ENCODE assay signal across 12 mouse cellular contexts in the genomic region with DNA sequence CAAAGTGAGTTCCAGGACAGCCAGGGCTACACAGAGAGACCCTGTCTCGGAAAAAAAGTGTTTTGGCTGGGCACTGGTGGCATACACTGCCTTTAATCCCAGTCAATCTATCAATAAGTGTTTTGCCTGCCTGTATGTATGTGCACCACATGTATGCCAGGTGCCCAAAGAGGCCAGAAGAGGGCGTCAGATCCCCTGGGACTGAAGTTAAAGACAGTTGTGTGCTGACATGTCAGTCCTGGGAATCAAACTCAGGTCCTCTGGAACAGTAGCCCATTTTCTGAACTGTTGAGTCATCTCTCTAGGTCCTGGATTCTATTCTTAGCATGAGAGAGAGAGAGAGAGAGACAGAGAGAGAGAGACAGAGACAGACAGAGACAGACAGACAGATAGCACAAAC. TPM values are rescaled to one million over a fixed set of nuclear protein-coding genes. Genes with fewer than 3 reads are reported as not detected.
DNase-seq lines count a peak whose midpoint lies in the region; ATAC-seq and TF ChIP-seq lines count a peak whose summit lies in the region.
"Had no signal": no experiment of that assay in that cellular context is flagged by ENCODE, and none has a peak within 500 bp of the region (broad histone marks: within the 10 kb centered on the region; RNA-seq: fewer than 3 reads in every experiment).

No protein-coding gene starts in this region.

- no peak overlapping the region for H3K9ac ChIP-seq in hindbrain, embryonic 14.5 days
- no peak overlapping the region for H3K9ac ChIP-seq in MEL (ENCODE audit: control insufficient read depth, low read depth, low read length, poor library complexity, severe bottlenecking)
- no peak overlapping the region for H3K9ac ChIP-seq in hindbrain, postnatal 0 days (replicated peaks; ENCODE audit: low read length)
- H3K9ac ChIP-seq in midbrain, postnatal 0 days (replicated peaks; ENCODE audit: low read length, poor library complexity, severe bottlenecking) = no peak overlapping the region

- peak; percentile 14 to 31 (median 14); a peak in 3 of 6 replicates for TF ChIP-seq CTCF in MEL (IDR thresholded peaks at IDR 0.05 in 2 of 3, conservative IDR thresholded peaks at IDR 0.05 in 1 of 3; ENCODE audit: control insufficient read depth in 1 of 3, insufficient read depth in 1 of 3, low read depth in 2 of 3, low read length in 3 of 3, poor library complexity in 1 of 3, severe bottlenecking in 1 of 3)
- TF ChIP-seq CTCF in hindbrain, postnatal 0 days (IDR thresholded peaks at IDR 0.05; ENCODE audit: low read depth) = peak; percentile 6; the same call in 1 of the 2 replicates
- 0 out of 2 replicates have a peak, but pooled peaks have one; percentile 4 for TF ChIP-seq CTCF in midbrain, postnatal 0 days (IDR thresholded peaks at IDR 0.05)
- TF ChIP-seq CTCF in thymus, adult 2 months (IDR thresholded peaks at IDR 0.05; ENCODE audit: borderline replicate concordance, control insufficient read depth, extremely low read depth, insufficient read depth, low read length, poor library complexity) = no peak

- DNase-seq in hindbrain, embryonic 10.5 days (ENCODE audit: low spot score) = no peak
- no peak for DNase-seq in hindbrain, embryonic 14.5 days (ENCODE audit: low spot score)
- no peak for DNase-seq in MEL (ENCODE audit: low read depth, low spot score)
- DNase-seq in hindbrain, postnatal 0 days (ENCODE audit: low spot score) = no peak
- no peak for DNase-seq in midbrain, postnatal 0 days (ENCODE audit: low spot score)
- DNase-seq in adrenal gland, postnatal 10 days = no peak
- no peak for DNase-seq in thymus, adult 2 months
- DNase-seq: cerebellum, postnatal 14 days; gastrocnemius, adult 2 months; kidney, adult 18-20 months; lung, adult 18-20 months; thymus, postnatal 36 days had no signal

- no peaks in the 10 kb centered on the region for H3K9me3 ChIP-seq in hindbrain, embryonic 10.5 days
- no peaks in the 10 kb centered on the region for H3K9me3 ChIP-seq in hindbrain, embryonic 14.5 days (ENCODE audit: control insufficient read depth, low read length)
- no peaks in the 10 kb centered on the region for H3K9me3 ChIP-seq in MEL (replicated peaks; ENCODE audit: insufficient read depth, low read length)
- no peaks in the 10 kb centered on the region for H3K9me3 ChIP-seq in hindbrain, postnatal 0 days (ENCODE audit: low read length)
- H3K9me3 ChIP-seq in midbrain, postnatal 0 days (ENCODE audit: low read length) = no peaks in the 10 kb centered on the region

- WGBS in hindbrain, embryonic 10.5 days = 87% methylated on average over 2 of the region's 2 CpGs
- 88% methylated on average over 2 of the region's 2 CpGs for WGBS in hindbrain, embryonic 14.5 days
- 88% methylated on average over 2 of the region's 2 CpGs for WGBS in hindbrain, postnatal 0 days
- WGBS in midbrain, postnatal 0 days = 92% methylated on average over 2 of the region's 2 CpGs
- 94% methylated on average over 2 of the region's 2 CpGs for WGBS in thymus, adult 2 months

- H3K27me3 ChIP-seq in hindbrain, embryonic 10.5 days (ENCODE audit: insufficient read depth, poor library complexity, severe bottlenecking) = no peaks in the 10 kb centered on the region
- H3K27me3 ChIP-seq in hindbrain, embryonic 14.5 days (ENCODE audit: control insufficient read depth, insufficient read depth, low read length) = no peaks in the 10 kb centered on the region
- no peaks in the 10 kb centered on the region for H3K27me3 ChIP-seq in MEL (ENCODE audit: control insufficient read depth in 1 of 2, insufficient read depth in 2 of 2, low read length in 2 of 2)
- H3K27me3 ChIP-seq in hindbrain, postnatal 0 days (ENCODE audit: insufficient read depth, low read length) = no peaks in the 10 kb centered on the region
- H3K27me3 ChIP-seq in midbrain, postnatal 0 days (ENCODE audit: insufficient read depth, low read length) = no peaks in the 10 kb centered on the region
- no peaks in the 10 kb centered on the region for H3K27me3 ChIP-seq in thymus, adult 2 months (ENCODE audit: control insufficient read depth, insufficient read depth, low read length)

- TF ChIP-seq EP300 in MEL (IDR thresholded peaks at IDR 0.05; ENCODE audit: low read depth in 1 of 2, low read length in 2 of 2) = no peak

- no peaks in the 10 kb centered on the region for H3K79me2 ChIP-seq in MEL (ENCODE audit: control insufficient read depth, insufficient read depth, low read length, poor library complexity)

- no peak overlapping the region for H3K4me2 ChIP-seq in hindbrain, embryonic 14.5 days (replicated peaks)
- no peak overlapping the region for H3K4me2 ChIP-seq in hindbrain, postnatal 0 days (ENCODE audit: low read depth, low read length)
- H3K4me2 ChIP-seq in midbrain, postnatal 0 days (ENCODE audit: low read depth, low read length, poor library complexity, severe bottlenecking) = no peak overlapping the region

- no peak for ATAC-seq in hindbrain, embryonic 14.5 days (ENCODE audit: low FRiP score)
- no peak for ATAC-seq in hindbrain, postnatal 0 days
- no peak for ATAC-seq in midbrain, postnatal 0 days (ENCODE audit: low FRiP score)

- H3K27ac ChIP-seq in hindbrain, embryonic 10.5 days = peak overlapping the region; percentile 84
- H3K27ac ChIP-seq in hindbrain, embryonic 14.5 days = no peak overlapping the region
- H3K27ac ChIP-seq in MEL (ENCODE audit: control insufficient read depth, low read depth, low read length) = no peak overlapping the region
- H3K27ac ChIP-seq in hindbrain, postnatal 0 days = no peak overlapping the region
- no peak overlapping the region for H3K27ac ChIP-seq in midbrain, postnatal 0 days (ENCODE audit: low read depth, low read length)
- no peak overlapping the region for H3K27ac ChIP-seq in thymus, adult 2 months (ENCODE audit: control insufficient read depth, insufficient read depth, low read length)

- no peak overlapping the region for H3K4me3 ChIP-seq in hindbrain, embryonic 10.5 days
- H3K4me3 ChIP-seq in hindbrain, embryonic 14.5 days (replicated peaks; ENCODE audit: low read length) = no peak overlapping the region
- no peak overlapping the region for H3K4me3 ChIP-seq in MEL (ENCODE audit: control insufficient read depth in 1 of 2, insufficient read depth in 1 of 2, low read depth in 2 of 2, low read length in 2 of 2)
- no peak overlapping the region for H3K4me3 ChIP-seq in hindbrain, postnatal 0 days (ENCODE audit: low read length)
- no peak overlapping the region for H3K4me3 ChIP-seq in midbrain, postnatal 0 days (ENCODE audit: low read depth, low read length)
- no peak overlapping the region for H3K4me3 ChIP-seq in thymus, adult 2 months (ENCODE audit: control insufficient read depth, insufficient read depth, low read length)
- H3K4me3 ChIP-seq: gastrocnemius, adult 2 months had no signal

- TF ChIP-seq RAD21 in MEL (IDR thresholded peaks at IDR 0.05; ENCODE audit: low read depth, low read length) = no peak

- H3K4me1 ChIP-seq in hindbrain, embryonic 10.5 days (replicated peaks) = peaks cover 33% of the 10 kb centered on the region
- H3K4me1 ChIP-seq in hindbrain, embryonic 14.5 days (replicated peaks; ENCODE audit: control insufficient read depth, insufficient read depth, low read length) = no peaks in the 10 kb centered on the region
- peaks cover 4 to 34% of the 10 kb centered on the region in 2 experiments for H3K4me1 ChIP-seq in MEL (ENCODE audit: control insufficient read depth in 1 of 2, insufficient read depth in 2 of 2, low read length in 2 of 2)
- no peaks in the 10 kb centered on the region for H3K4me1 ChIP-seq in hindbrain, postnatal 0 days (ENCODE audit: insufficient read depth, low read length)
- no peaks in the 10 kb centered on the region for H3K4me1 ChIP-seq in midbrain, postnatal 0 days (ENCODE audit: insufficient read depth, low read length)
- H3K4me1 ChIP-seq in thymus, adult 2 months (replicated peaks; ENCODE audit: control insufficient read depth, insufficient read depth, low read length) = peaks cover 4% of the 10 kb centered on the region; the same call in 1 of the 2 replicates

- no peak for TF ChIP-seq POLR2A in MEL (IDR thresholded peaks at IDR 0.05; ENCODE audit: control insufficient read depth in 1 of 2, insufficient read depth in 1 of 2, low read depth in 1 of 2, low read length in 2 of 2, poor library complexity in 1 of 2)
- no peak for TF ChIP-seq POLR2A in thymus, adult 2 months (IDR thresholded peaks at IDR 0.05; ENCODE audit: control insufficient read depth, extremely low read depth, insufficient read depth, low read length, poor library complexity)

- H3K36me3 ChIP-seq in hindbrain, embryonic 10.5 days = no peaks in the 10 kb centered on the region
- no peaks in the 10 kb centered on the region for H3K36me3 ChIP-seq in hindbrain, embryonic 14.5 days (replicated peaks; ENCODE audit: control insufficient read depth, insufficient read depth)
- peaks cover 0 to 18% of the 10 kb centered on the region in 2 experiments; a peak in 2 of 4 replicates for H3K36me3 ChIP-seq in MEL (ENCODE audit: control insufficient read depth in 1 of 2, insufficient read depth in 2 of 2, low read length in 2 of 2)
- H3K36me3 ChIP-seq in hindbrain, postnatal 0 days (ENCODE audit: insufficient read depth, low read length) = no peaks in the 10 kb centered on the region
- H3K36me3 ChIP-seq in midbrain, postnatal 0 days (ENCODE audit: insufficient read depth, low read length) = no peaks in the 10 kb centered on the region
- H3K36me3 ChIP-seq in thymus, adult 2 months (ENCODE audit: control insufficient read depth, insufficient read depth, low read length) = no peaks in the 10 kb centered on the region

TF ChIP-seq in MEL, 35 proteins besides CTCF, POLR2A, EP300 and RAD21 (continues in another document):
- no peak for TF ChIP-seq POLR2AphosphoS5 (IDR thresholded peaks at IDR 0.05; ENCODE audit: borderline replicate concordance, low read depth, low read length)
- no peak for TF ChIP-seq MXI1 (IDR thresholded peaks at IDR 0.05; ENCODE audit: low read depth, low read length)
- TF ChIP-seq CHD2 (IDR thresholded peaks at IDR 0.05; ENCODE audit: low read length) = no peak
- no peak for TF ChIP-seq MYB (IDR thresholded peaks at IDR 0.05; ENCODE audit: low read depth, low read length)
- TF ChIP-seq GABPA (IDR thresholded peaks at IDR 0.05; ENCODE audit: low read depth, low read length) = no peak
- no peak for TF ChIP-seq SIN3A (IDR thresholded peaks at IDR 0.05; ENCODE audit: low read length)
- TF ChIP-seq GATA1 (IDR thresholded peaks at IDR 0.05; ENCODE audit: low read depth, low read length) = no peak

RNA-seq across cellular contexts. Expression of a gene that starts 25.4 kb away (rescaled TPM):
- polyA plus RNA-seq in hindbrain, embryonic 10.5 days (2016; fragmentation: Nextera tagmentation; extraction: Ambion mirVana) = 14.6 and 16.6 TPM in 2 replicates
- 15.5 and 18.1 TPM in 2 replicates for polyA plus RNA-seq in hindbrain, embryonic 14.5 days (2014; fragmentation: Nextera tagmentation; extraction: Ambion mirVana)
- 5.7 and 6.7 TPM in 2 replicates for total RNA-seq in MEL (2012; rRNA removed)
- 10 to 100 TPM; 10.3 to 19.8 TPM for polyA plus RNA-seq in MEL (2012; ENCODE audit: insufficient read depth in 1 of 2, insufficient read length in 2 of 2, low read depth in 1 of 2, low replicate concordance in 2 of 2, missing spikeins in 1 of 2)
- total RNA-seq in hindbrain, postnatal 0 days (2014; rRNA removed) = 28.3 and 29.2 TPM in 2 replicates
- polyA plus RNA-seq in hindbrain, postnatal 0 days (2015; fragmentation: Nextera tagmentation; extraction: Ambion mirVana) = 10.7 and 10.8 TPM in 2 replicates
- 40.8 and 40.9 TPM in 2 replicates for total RNA-seq in midbrain, postnatal 0 days (2014; rRNA removed)
- 12.6 and 14.9 TPM in 2 replicates for polyA plus RNA-seq in midbrain, postnatal 0 days (2015; fragmentation: Nextera tagmentation; extraction: Ambion mirVana)
- total RNA-seq in adrenal gland, postnatal 10 days (2021) = 10 to 100 TPM; 24.1 to 31.7 TPM
- polyA plus RNA-seq in thymus, adult 2 months (2012; rRNA removed) = 70.0 and 73.4 TPM in 2 replicates
